7 mouse cellular contexts compared by ENCODE assay signal in the genomic region with DNA sequence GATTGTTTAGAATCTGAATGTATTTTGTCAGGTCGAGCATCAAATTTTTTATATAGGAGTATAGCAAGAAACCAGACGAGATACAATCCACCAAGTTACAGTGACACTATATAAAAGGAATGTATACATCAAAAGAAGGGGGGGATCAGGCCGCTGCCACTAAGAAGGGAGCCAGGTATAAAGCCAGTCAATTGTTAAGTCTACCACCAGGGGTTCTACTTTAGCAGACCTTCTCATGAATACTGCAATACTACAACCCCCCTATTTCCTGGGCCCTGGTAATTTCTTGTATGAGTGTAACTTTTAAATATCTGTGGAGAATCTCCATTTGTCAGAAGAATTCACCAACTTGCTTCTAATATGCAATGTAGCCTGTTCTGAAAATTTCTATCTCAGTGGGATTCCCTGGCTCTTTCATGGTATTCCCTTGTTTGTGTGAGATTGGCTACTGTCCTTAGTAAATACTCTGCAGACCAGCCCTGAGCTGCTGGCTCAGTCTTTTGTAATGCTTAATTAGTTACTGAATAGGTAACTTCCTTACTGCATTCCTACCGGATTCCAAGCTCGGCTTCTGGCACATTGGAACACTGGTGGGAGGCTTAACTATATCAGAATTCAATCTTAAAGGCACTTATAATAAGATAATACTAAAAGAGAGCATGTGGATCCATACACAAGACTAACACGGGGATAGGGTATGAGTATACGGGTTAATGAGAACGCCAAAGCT.
DNase-seq lines count a peak whose midpoint lies in the region.

No protein-coding gene starts in this region.

- peak; percentile 54 for DNase-seq in ES-CJ7 (ENCODE audit: low read depth, low spot score)
- peak; percentile 12 for DNase-seq in Muller cell, postnatal 12 days (ENCODE audit: inconsistent ontology term)
- DNase-seq in ZHBTc4 (ENCODE audit: low read depth, low spot score), result peak; percentile 63
- DNase-seq in kidney, adult 18-20 months, result peak; percentile 20
- peak; percentile 36 to 55 for DNase-seq in kidney, adult 8-10 months
- peak; percentile 17 for DNase-seq in kidney, postnatal 14 days
- DNase-seq in kidney, postnatal 36 days, result peak; percentile 25 to 54

Comparison
In these comparisons a context has a peak if more than half of its experiments do, and no peak if none do; other contexts are left out.
1. Peak in every context shown above with its lines: DNase-seq.
2. DNase-seq: peak in every context shown above with its lines; median percentile 63 in ZHBTc4; 54 in ES-CJ7; 46 in kidney, adult 8-10 months; 40 in kidney, postnatal 36 days; 20 in kidney, adult 18-20 months; 17 in kidney, postnatal 14 days; 12 in Muller cell, postnatal 12 days.